Mouse (Mus musculus) adrenal gland, adult 18-20 months (tissue): ENCODE measurements at regions not wholly inside any gene's neighbourhood (a gene's known extent, or its start where the extent isn't known, plus 50 kb on each side); places are given as distances from the start of the nearest gene placed in this dataset.
A peak's percentile ranks its signal among the peaks of the same experiment; 100 is the strongest.

ENCODE experiments used
- DNase-seq, 2 experiments: peaks; one replicate each; pipeline ENCODE4 v3.0.0; 2021 to 2022; ENCODE audit warnings: low spot score in 2 of 2

GRCm38 (mm10) chr4:91060933-91061332, 339.7 kb downstream of the Elavl2 start:
- no peak for DNase-seq

GRCm38 (mm10) chr4:91051913-91052312, 348.7 kb downstream of the Elavl2 start:
- DNase-seq: no peak

GRCm38 (mm10) chr4:91029462-91029861, 371.1 kb downstream of the Elavl2 start:
- DNase-seq: no peak

GRCm38 (mm10) chr4:91028013-91028626, 372.5 kb downstream of the Elavl2 start:
- DNase-seq: no peak

- DNase-seq: no peak
Measured at GRCm38 (mm10) chr4:90996388-90997092, 404.0 kb downstream of the Elavl2 start.

GRCm38 (mm10) chr4:90964658-90965057, 435.9 kb downstream of the Elavl2 start:
- DNase-seq: no peak

GRCm38 (mm10) chr4:90943687-90944385, 456.7 kb downstream of the Elavl2 start:
- no peak for DNase-seq

- DNase-seq: no peak
Measured at GRCm38 (mm10) chr4:90917312-90918107, 483.1 kb downstream of the Elavl2 start.

GRCm38 (mm10) chr4:90906311-90906710, 494.3 kb downstream of the Elavl2 start:
- no peak for DNase-seq

- DNase-seq: no peak
Measured at GRCm38 (mm10) chr4:90868209-90868608, 532.4 kb downstream of the Elavl2 start.

- DNase-seq: peak in 1 of 2 experiments; percentile 5
Measured at GRCm38 (mm10) chr4:90860854-90861253, 539.7 kb downstream of the Elavl2 start.

GRCm38 (mm10) chr4:90839804-90840203, 560.8 kb downstream of the Elavl2 start:
- DNase-seq: no peak

GRCm38 (mm10) chr4:90799078-90799477, 580.5 kb downstream of the Zfp352 start:
- no peak for DNase-seq

- DNase-seq: no peak
Measured at GRCm38 (mm10) chr4:90798637-90799036, 580.0 kb downstream of the Zfp352 start.

GRCm38 (mm10) chr4:90797472-90797871, 578.9 kb downstream of the Zfp352 start:
- no peak for DNase-seq
